Mouse (Mus musculus) hindlimb bud, embryonic 11.5 days (tissue): ENCODE results near the gene Spats2.

Experiments
- DNase-seq: peaks from one replicate; pipeline ENCODE4 v3.0.0-alpha.2; 2012; ENCODE audit warnings: low read depth, low spot score; ENCODE audit errors: extremely low spot score

Gene Spats2

DNA sequence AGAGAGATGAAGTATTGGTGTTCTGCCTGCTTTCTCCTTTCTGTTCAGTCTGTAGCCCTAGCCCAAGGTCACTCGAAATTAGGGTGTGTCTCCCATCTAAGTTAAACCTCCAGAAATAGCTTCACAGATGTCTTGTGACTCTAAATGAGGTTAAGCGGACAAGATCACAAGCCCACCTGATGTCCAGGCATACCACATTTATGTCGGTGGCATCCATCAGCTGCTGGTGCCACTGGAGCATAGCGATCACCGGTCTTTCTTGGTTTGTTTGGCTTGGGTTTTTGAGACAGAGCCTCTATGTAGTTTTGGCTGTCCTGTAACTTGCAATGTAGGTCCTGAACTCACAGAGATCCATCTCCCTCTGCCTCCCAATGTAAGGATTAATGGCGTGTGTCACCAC lies 128.1 kb downstream of the Spats2 start:
- DNase-seq: no peak

DNA sequence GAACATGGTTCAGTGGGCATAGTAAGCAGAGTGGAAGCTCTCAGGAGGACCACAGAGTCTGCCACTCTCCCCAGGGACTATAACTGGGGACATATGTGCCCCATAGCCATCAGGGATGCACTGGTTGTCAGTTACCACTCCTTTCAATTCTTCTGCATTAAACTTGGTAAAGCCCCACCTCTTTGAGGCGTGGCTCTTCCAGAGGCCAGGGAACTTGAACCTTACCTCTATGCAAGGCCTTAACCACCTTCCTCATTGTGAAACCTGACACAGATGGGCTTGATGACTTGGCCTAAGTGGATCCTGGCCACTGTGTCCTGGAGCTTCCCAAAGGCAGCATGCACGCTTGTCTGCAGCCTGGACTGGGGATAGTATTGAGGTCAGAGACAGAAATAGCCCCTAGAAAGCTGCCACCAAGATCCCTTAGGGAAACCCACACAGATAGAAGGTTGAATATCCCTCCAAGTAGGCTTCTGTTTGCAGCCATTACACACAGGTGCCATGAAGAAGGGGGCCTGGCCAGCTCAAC lies 128.8 kb downstream of the Spats2 start:
- no peak for DNase-seq

GRCm38 (mm10) chr15:99255241-99255749 lies 129.6 kb downstream of the Spats2 start:
- no peak for DNase-seq

- no peak for DNase-seq
These were observed 133.5 kb downstream of the Spats2 start for GRCm38 (mm10) chr15:99259167-99259729.

- no peak for DNase-seq
These were observed 134.1 kb downstream of the Spats2 start for GRCm38 (mm10) chr15:99259730-99260252.

- no peak for DNase-seq
These were observed 137.0 kb downstream of the Spats2 start for GRCm38 (mm10) chr15:99262702-99263101.
